Mouse (Mus musculus) limb, embryonic 14.5 days (tissue): ENCODE data around the gene Ccdc194. TPM values are rescaled to one million over a fixed set of nuclear protein-coding genes. Genes with fewer than 3 reads are reported as not detected.
"Not testable (repeated sequence)": the region's sequence is repeated elsewhere in the genome, so short reads cannot be mapped to it uniquely, and the experiment has no call there.

Source experiments
- ATAC-seq: fragments of 200-750 bp; cut with Nextera tagmentation; 2 replicates; pipeline ENCODE4 v1.8.0; 2017; ENCODE audit warnings: low read depth, moderate number of reproducible peaks, moderate TSS enrichment; ENCODE audit not compliant: low FRiP score
- DNase-seq: peaks from one replicate; pipeline ENCODE4 v3.0.0-alpha.2; 2015; ENCODE audit warnings: low spot score
- H3K27ac ChIP-seq: fragments of 300-500 bp; sonication (generic); replicated peaks from 2 replicates; pipeline ENCODE4 v1.5.1; 2014; ENCODE audit warnings: low read depth, mild to moderate bottlenecking, low read length, moderate library complexity, mixed read lengths
- H3K27me3 ChIP-seq: fragments of 300-500 bp; sonication (generic); 2 replicates; pipeline ENCODE4 v1.6.1; 2014; ENCODE audit warnings: low read length, mixed read lengths; ENCODE audit not compliant: control insufficient read depth, insufficient read depth
- H3K36me3 ChIP-seq: fragments of 300-500 bp; sonication (generic); 2 replicates; pipeline ENCODE4 v1.6.1; 2014; ENCODE audit warnings: mild to moderate bottlenecking, low read length, moderate library complexity, mixed read lengths; ENCODE audit not compliant: control insufficient read depth, insufficient read depth
- H3K4me1 ChIP-seq: fragments of 300-500 bp; sonication (generic); 2 replicates; pipeline ENCODE4 v1.6.1; 2014; ENCODE audit warnings: antibody characterized with exemption, low read length, mixed read lengths; ENCODE audit not compliant: control insufficient read depth, insufficient read depth
- H3K4me2 ChIP-seq: fragments of 300-500 bp; sonication (generic); replicated peaks from 2 replicates; pipeline ENCODE4 v1.6.1; 2014; ENCODE audit warnings: low read depth, mild to moderate bottlenecking, low read length, moderate library complexity; ENCODE audit not compliant: severe bottlenecking
- H3K4me3 ChIP-seq: fragments of 300-500 bp; sonication (generic); replicated peaks from 2 replicates; pipeline ENCODE4 v1.5.1; 2014; ENCODE audit warnings: low read length
- H3K9ac ChIP-seq: fragments of 300-500 bp; sonication (generic); 2 replicates; pipeline ENCODE4 v1.6.1; 2014; ENCODE audit warnings: mild to moderate bottlenecking, low read depth, low read length, moderate library complexity; ENCODE audit not compliant: severe bottlenecking
- H3K9me3 ChIP-seq: fragments of 300-500 bp; sonication (generic); 2 replicates; pipeline ENCODE4 v1.6.1; 2016; ENCODE audit warnings: low read length; ENCODE audit not compliant: control insufficient read depth
- POLR2A ChIP-seq: fragments of 200-500 bp; IDR thresholded peaks from 2 replicates; pipeline ENCODE4 v1.8.0; 2012; ENCODE audit warnings: inconsistent platforms, mild to moderate bottlenecking, moderate library complexity, borderline replicate concordance; ENCODE audit not compliant: insufficient read depth, insufficient read length; ENCODE audit errors: extremely low read depth
- WGBS: fragments of 180-500 bp; shearing (Covaris S2); extraction: QIAGEN DNeasy Blood & Tissue Kit; methylation state at CpG from one replicate; pipeline ENCODE4 v1.1.7; 2014; 5-methylcytosine and 5-hydroxymethylcytosine counted together
- polyA plus RNA-seq, 2 experiments: library from polyadenylated mRNA; depleted of rRNA in 1 of 2; stranded (reverse) in 1 of 2; unstranded in 1 of 2; fragments of >200 nt; fragmentation: Nextera tagmentation in 1 of 2; extraction: Ambion mirVana in 1 of 2; gene quantifications; 2 replicates each; pipeline versions ENCODE4 v1.2.1 to v1.2.3; 2012 to 2014

Ccdc194 gene
- polyA plus RNA-seq, 2 experiments = 1.2 to 1.6 TPM

DNA sequence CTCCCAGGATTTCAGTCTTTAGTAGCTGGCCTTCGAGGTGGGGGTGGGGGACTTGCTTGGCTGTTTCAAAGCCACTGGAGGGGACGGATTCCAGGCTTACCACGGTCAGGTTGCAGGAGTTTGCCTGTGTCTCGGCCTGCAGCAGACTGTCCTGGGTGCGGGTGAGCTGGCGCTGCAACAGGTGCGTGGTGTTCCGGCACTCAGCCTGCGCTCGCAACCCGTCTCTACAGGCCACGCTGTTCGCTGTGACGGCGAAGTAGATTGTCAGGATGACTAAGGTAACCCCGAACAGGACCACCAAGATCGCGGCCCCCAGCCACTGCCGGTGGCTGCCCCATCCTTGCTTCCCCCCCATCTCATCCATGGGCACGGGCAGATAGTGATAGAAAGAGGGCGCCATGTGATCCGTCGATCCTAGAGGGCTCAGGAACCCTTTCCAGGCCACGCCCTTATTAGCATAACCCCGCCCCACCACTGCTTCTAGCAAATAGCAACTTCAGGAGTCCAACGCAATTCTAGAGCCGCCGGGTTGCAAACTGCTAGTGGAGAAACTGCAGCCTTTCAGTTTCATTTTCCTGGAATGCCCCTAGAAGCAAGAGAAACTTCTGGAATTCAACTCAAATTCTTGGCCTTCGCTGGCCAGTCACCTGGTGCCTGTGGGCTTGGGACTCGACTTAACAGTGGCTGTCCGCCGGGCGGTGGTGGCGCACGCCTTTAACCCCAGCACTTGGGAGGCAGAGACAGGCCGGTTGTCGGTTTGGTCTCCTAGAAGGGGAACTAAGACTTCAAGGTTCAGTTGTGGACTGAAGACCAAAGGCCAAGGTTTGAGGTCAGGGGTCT lies 11.7 kb upstream of the Ccdc194 start, which contains the start of gene Bst2:
TSS of gene Bst2 (minus strand) at position 429 of the 840 bp plus-strand sequence.
- no peak within 1 kb of the TSS for H3K27ac ChIP-seq
- DNase-seq = peak; percentile 94
- ATAC-seq = peak; percentile 85
- H3K9ac ChIP-seq = peak within 1 kb of the TSS; percentile 38
- WGBS = 2% methylated on average over 37 of the region's 37 CpGs
- H3K4me2 ChIP-seq = peak within 1 kb of the TSS; percentile 65
- H3K4me3 ChIP-seq = peak within 1 kb of the TSS; percentile 31
- H3K9me3 ChIP-seq = no peaks in the 10 kb centered on the region
- no peak for TF ChIP-seq POLR2A
- no peaks in the 10 kb centered on the region for H3K36me3 ChIP-seq
- H3K4me1 ChIP-seq = peaks cover 10% of the 10 kb centered on the region; the same call in 1 of the 2 replicates
- H3K27me3 ChIP-seq = no peaks in the 10 kb centered on the region; the same call in 1 of the 2 replicates

DNA sequence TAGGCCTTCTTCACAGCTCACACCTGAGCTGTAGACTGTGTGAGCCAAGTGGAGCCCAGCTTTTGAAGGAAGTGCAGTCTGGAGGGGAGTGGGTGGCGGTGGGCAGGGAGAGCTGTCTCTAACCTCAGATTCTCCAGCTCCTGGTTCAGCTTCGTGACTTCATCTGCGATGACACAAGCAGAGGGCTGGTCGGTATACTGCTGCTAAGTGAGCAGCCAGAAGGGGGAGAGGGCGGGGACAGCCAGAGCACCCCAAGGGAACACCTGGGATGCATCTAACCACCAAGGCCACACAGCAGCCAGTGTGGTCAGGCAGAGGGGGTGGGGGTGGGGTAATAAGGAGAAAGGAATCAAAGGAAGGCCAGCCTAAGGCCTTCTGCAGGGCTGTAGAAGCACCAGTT lies 10.2 kb upstream of the Ccdc194 start:
- peaks cover 10% of the 10 kb centered on the region; the same call in 1 of the 2 replicates for H3K4me1 ChIP-seq
- no peaks in the 10 kb centered on the region for H3K9me3 ChIP-seq
- ATAC-seq (no peak; the same call in 1 of the 2 replicates), DNase-seq (no peak)
- WGBS = 57% methylated on average over 5 of the region's 5 CpGs
- H3K4me3 ChIP-seq = no peak overlapping the region
- TF ChIP-seq POLR2A = no peak
- H3K27me3 ChIP-seq = no peaks in the 10 kb centered on the region; the same call in 1 of the 2 replicates
- no peak overlapping the region for H3K9ac ChIP-seq
- H3K36me3 ChIP-seq = no peaks in the 10 kb centered on the region
- no peak overlapping the region for H3K4me2 ChIP-seq
- H3K27ac ChIP-seq = no peak overlapping the region

DNA sequence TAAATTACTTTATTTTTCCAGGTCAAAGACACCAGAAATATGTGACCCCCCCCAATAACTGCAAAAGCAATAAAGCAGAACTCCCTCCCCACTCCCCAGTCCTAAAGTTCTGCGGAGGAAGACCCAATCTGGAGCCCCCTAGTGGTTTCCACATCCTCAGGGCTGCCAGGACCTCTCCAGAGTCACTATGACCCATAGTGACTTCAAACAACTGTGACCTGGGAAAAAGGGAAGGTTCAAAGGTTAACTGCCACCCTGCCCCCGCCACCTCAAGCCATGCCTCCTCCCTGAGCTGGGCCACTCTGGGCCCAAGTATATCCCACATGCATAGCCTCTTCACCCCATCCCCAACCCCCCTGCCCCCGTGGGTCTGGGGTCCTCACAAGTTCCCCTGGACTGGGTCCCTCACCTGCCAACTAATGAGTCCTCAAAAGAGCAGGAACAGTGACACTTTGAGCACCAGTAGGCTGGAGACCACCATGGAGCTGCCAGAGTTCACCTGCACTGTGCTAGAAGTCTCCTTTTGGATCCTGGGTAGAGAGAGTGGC lies 8.8 kb upstream of the Ccdc194 start:
- Histone ChIP-seq H3K4me1 (peaks cover 10% of the 10 kb centered on the region; the same call in 1 of the 2 replicates), H3K9ac (no peak overlapping the region), H3K27me3 (no peaks in the 10 kb centered on the region), H3K36me3 (no peaks in the 10 kb centered on the region), H3K9me3 (no peaks in the 10 kb centered on the region), H3K4me3 (no peak overlapping the region), H3K4me2 (no peak overlapping the region), H3K27ac (no peak overlapping the region)
- 21% methylated on average over 3 of the region's 3 CpGs for WGBS
- ATAC-seq = no peak
- no peak for DNase-seq
- no peak for TF ChIP-seq POLR2A

DNA sequence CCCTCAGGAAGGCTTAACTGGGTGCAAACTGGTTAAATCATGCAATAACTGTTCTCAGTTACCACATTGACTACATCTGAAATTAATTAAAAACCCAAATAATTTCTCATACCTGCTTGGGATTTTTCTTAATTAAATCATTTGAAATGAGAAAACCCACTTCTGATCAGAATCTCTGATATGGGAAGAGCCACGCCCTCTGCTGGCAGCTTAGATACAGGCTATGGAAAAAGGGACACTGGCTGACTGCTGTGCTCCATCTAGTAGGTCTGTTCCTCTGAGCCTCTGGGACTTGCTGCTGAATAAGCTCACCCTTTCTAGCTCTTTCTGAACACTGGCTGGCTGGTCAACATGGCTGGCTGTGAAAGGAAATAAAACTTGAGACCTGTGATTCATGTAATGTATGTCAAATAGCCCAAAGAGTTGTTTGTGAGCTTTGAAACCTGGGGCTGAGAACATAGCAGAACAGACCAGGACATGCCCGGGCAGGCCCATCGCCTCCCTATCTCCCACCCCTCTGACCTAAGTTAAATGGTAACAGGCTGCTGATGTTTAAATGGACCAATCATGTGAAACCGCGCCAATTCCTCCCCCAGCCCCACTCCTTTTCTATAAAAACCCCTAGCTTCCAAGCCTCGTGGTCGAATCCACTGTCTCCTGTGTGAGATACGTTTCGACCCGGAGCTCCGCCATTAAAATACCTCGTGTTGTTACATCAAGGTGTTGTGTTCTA lies 5.4 kb upstream of the Ccdc194 start:
- H3K9me3 ChIP-seq, H3K4me3 ChIP-seq, H3K4me2 ChIP-seq, H3K36me3 ChIP-seq, ATAC-seq, H3K4me1 ChIP-seq, H3K9ac ChIP-seq, H3K27ac ChIP-seq: not testable (repeated sequence)
- H3K27me3 ChIP-seq = peaks cover 12% of the 10 kb centered on the region
- peak; percentile 20 for DNase-seq
- WGBS = 67% methylated on average over 5 of the region's 12 CpGs

DNA sequence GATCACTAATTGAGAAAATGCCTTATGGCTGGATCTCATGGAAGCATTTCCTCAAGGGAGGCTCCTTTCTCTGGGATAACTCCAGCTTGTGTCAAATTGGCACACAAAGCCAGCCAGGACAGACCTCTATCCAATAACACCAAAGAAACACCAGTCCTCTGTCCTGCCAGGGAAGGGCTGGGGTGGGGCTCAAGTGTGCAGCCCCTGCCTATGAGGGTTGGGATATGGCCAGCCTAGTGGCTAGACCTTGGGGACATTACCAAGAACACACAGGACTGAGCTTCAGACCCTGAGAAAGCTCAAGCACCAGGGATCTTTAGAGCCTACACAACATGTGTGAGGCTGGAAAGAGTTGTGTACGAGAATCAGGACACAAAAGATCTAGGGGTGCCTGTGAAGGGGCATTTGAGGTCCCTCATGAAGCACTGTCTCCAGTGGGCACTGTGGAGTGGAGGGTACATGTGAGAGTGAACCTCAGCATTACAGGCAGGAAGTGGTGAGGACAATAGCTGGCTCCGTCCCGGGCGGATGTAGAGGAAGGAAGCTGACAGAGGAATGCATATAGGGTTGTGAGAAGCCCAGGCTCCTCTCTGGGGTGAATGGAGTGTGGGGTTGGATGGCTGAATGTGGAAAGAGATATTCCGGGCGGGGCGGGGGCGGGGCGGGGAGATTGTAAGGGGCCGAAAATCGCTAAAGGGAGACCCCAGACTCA lies 3.0 kb upstream of the Ccdc194 start:
- H3K27me3 ChIP-seq = peaks cover 25% of the 10 kb centered on the region
- DNase-seq (no peak), ATAC-seq (no peak)
- H3K4me3 ChIP-seq = no peak overlapping the region
- H3K4me1 ChIP-seq = peaks cover 5% of the 10 kb centered on the region; the same call in 1 of the 2 replicates
- TF ChIP-seq POLR2A = no peak
- H3K36me3 ChIP-seq = no peaks in the 10 kb centered on the region
- no peaks in the 10 kb centered on the region for H3K9me3 ChIP-seq
- no peak overlapping the region for H3K9ac ChIP-seq
- 79% methylated on average over 11 of the region's 11 CpGs for WGBS
- H3K27ac ChIP-seq = peak overlapping the region; percentile 48; the same call in 1 of the 2 replicates
- H3K4me2 ChIP-seq = no peak overlapping the region
